Mouse (Mus musculus): Measurements from ENCODE around the gene Sntb2. TPM values are rescaled to one million over a fixed set of nuclear protein-coding genes. Genes with fewer than 3 reads are reported as not detected.

The Sntb2 gene
- 20.7 and 21.9 TPM in 2 replicates for polyA plus RNA-seq (2015; fragmentation: Nextera tagmentation; extraction: Ambion mirVana)

DNA sequence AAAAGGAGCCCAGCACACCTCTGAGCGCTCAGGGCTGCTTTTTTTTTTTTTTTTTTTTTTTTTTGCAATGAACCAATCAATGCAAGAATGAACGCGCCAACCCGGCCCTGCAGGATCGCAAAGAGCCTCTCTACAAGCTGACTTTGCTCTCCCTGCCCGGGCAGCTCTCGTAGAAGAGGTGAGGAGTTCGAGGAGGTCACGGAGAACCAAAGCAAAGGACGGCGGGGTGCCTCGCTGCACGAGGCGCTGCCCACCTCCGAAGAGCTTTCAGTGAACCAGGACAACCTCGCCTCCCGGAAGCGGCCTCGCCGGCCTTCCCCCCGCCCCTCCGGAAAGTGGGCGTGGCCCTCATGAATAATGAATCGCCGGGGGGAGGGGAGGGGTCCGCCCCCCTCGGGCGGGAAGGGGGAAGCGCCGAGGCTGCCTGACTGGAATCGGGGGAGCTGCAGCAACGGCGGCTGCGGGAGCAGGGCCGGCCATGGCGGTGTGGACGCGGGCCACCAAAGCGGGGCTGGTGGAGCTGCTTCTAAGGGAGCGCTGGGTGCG is at the start of gene Sntb2:
TSS of gene Sntb2 (plus strand) at position 427 of the 546 bp plus-strand sequence.

DNA sequence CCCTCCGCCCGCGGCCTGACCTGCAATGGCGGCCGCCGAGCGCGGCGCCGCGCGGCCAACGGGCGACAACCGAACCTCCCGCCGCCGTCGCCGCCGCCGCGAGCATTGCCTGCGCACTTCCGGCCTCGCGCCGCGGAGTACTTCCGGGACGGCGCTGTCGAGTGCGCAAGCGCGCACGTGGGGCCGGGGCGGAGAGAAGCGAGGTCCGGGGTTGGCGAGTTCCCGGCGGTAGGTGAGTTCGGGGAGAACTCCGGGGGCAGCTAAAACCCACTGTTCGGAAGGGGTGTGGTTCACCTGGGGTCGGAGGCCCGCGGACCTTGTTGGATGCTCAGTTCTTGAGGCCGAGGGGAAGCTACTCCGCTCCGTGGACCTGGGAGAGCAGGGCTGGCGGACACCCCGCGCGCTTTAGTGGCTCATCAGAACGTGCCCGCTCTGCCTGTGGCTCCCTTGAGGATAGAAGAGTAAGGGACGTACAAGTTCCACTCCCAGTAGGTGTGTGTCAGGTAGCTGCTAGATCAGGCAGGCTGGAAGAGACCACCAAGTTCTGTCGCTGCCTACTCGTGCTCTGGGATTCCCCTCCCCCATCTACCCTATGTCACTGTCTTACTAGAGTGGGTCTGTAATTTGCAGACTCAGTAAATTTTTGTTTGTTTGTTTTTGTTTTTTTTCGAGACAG is 41.9 kb upstream of the Sntb2 start, which contains the start of gene Utp4:
TSS of gene Utp4 (plus strand) at position 156 of the 676 bp plus-strand sequence.

DNA sequence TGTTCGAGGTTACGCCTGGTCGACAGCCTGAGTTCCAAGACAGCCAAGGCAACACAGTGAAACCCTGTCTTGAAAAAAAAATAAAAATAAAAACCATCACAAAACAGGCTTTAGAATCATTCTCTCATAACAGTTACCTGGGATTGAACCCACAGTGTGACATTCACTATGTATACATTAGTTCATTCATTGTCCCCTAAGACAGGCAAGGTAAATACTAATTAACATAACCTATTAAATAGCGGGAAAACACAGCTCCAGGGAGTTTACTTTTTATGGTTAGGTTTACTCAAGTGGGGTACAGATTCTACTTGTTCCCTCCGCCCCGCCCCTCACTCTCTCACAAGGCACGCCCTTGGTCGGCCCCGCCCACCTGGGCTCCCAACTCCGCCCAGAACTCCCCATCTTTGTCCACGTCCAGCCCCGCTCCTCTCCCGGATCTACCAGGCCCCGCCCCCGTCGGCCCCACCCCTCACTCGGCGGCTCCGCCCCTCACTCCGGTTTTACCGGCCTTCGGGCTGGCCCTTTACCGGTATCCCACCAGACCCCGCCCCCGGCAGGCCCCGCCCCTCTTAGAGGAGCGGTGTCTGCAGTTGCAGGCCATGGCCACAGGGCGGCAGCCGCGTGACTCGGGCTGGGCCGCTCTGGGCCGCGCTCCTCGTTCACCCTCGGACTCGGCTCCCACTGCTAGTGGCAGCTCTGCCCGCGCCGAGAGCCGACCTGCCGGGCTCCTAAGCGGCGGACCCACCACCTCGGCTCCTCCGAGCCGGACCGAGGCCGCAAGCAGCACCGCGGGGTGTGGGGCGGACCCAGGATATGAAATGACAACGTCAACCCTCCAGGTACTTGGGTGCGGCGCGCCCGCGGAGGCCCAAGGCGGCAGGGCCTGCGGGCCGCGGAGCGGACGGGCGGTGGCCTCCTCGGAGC is 95.4 kb downstream of the Sntb2 start, which contains the start of gene Vps4a:
TSS of gene Vps4a (plus strand) at position 573 of the 927 bp plus-strand sequence.

DNA sequence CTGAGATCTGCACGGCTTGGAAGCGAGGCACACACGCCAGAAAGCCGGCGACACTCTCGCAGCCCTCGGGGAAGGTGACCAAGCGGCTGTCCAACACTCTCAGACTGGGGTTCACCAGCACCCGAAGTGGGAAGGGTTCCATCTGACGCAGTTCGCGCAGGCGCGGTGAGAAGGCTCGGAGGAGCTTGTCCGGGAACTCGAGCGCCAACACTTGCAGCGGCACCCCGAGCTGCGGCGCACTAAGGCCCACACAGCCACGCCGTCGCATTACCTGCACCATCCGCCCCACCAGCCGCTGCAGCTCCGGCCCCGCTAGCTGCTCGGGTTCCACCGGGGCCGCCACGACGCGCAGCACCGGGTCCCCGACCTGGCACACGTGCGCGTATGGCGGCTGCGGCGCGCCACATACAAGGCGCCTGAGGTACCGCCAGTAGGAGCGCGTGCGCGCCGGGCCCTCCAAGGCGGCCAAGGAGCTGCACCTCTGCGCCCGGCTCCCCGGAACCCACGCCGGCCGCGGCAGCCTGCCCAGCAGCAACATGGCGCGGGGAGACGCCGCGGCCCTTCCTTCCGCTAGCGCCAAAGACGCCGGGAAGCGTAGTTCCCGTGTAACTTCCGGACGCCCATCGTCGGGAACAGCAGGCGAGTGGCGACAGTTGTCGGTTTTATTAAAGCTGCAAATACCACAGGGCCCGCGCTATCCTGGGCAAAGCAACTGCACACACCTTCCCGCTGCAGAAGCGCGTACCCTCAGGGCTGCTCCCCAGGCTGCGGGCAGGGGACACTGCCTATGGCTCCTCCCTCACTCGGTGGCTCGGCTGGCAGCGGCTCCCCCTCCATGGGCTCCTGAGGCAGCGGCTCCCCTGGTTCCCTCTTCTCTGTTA is 112.8 kb downstream of the Sntb2 start, which contains the start of gene Pdf:
TSS of gene Pdf (minus strand) at position 554 of the 881 bp plus-strand sequence.

DNA sequence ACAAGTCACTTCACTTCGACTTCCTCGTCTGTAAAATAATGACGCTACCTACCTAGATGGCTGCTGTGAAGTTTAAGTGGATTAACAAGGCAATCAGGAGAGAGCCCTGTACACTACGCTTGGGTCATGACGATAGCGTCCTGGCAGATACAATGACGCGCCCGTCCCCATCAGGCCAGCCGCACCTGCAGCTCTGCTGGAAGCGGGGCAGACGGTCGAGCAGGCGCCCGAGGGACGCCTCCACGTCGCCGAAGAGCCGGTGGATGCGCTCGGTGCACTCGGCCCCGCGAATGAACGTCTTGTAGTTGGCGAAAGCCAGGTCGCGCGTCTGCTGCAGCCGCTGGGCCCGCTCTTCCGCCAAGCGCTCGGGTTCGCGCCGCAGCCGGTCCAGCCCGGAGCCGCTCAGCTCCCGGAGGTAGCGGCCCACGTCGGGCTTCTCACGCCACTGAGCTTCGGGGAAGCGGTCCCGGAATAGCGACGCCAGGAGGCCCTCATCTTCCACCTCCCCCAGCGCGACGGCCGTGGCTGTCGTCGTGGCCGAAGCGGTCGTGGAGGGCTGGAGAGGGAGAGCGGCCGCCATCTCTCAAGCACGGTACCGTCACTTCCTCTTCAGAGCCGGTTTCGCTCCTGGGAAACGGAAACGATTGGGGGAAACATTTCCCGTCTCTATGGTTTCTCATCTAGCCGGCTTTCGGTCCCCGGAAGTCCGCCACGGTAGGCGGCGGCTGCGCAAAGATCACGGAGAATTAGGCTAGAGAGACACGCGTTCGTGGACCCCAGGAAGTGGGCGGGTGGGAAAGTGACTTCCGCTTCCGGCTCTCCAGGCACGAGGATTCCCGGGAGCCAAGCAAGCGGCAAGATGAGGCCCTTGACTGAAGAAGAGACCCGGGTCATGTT is 120.8 kb downstream of the Sntb2 start, which contains the start of the genes Cog8 and Nip7:
TSS of gene Cog8 (minus strand) at position 614 of the 897 bp plus-strand sequence.
TSS of gene Nip7 (plus strand) at position 802 of the 897 bp plus-strand sequence.

DNA sequence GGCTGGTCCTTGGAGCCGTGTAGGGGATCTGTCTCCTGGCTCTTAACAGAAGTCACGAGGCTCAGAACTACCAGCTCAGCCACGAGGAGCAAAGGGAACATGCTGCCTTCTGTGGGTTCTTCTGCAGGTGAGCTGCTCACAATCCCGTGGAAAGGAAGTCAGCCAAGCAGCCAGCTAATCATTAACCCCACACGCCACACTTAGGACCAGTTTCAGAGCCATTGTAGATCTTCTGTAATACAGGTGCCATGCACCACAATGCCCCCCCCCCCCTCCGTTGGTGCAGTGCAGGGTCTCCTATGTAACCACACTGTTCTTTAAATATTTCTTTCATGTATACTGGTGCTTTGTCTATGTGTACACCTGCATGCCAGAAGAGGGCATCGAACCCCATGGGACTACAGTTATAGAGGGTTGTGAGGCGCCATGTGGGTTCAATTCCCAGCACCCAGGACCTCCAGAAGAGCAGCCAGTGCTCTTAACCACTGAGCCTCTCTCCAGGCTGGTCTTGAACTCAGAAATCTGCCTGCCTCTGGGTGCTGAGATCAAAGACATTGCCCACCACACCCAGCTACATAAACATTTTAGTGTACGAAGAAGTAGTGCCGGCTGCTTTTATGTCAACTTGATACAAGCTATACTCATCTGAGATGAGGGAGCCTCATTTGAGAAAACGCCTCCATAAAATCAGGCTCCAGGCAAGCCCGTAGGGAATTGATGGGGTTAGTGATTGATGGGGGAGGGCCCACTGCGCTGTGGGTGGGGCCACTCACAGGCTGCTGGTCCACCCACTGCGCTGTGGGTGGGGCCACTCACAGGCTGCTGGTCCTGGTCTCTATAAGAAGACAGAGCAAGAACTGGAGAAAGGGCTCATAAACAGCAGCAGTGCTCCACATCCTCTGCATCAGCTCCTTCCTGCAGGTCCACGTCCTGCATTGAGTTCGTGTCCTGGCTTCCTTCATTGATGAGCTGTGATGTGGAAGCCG is 130.3 kb downstream of the Sntb2 start, which contains the start of gene Tmed6:
TSS of gene Tmed6 (minus strand) at position 134 of the 986 bp plus-strand sequence.

Other genes with a start within 250 kb of the Sntb2 start
- gene Has3, start 65.5 kb upstream of the Sntb2 start, polyA plus RNA-seq (2015; fragmentation: Nextera tagmentation; extraction: Ambion mirVana), result 0.16 and 0.36 TPM in 2 replicates
- 31.3 and 31.4 TPM in 2 replicates for gene Utp4, start 42.1 kb upstream of the Sntb2 start, polyA plus RNA-seq (2015; fragmentation: Nextera tagmentation; extraction: Ambion mirVana)
- gene Vps4a, start 95.5 kb downstream of the Sntb2 start, polyA plus RNA-seq (2015; fragmentation: Nextera tagmentation; extraction: Ambion mirVana), result 57.0 and 64.7 TPM in 2 replicates
- gene Pdf, start 112.9 kb downstream of the Sntb2 start, polyA plus RNA-seq (2015; fragmentation: Nextera tagmentation; extraction: Ambion mirVana), result 20.5 and 25.6 TPM in 2 replicates
- gene Cog8, start 120.9 kb downstream of the Sntb2 start, polyA plus RNA-seq (2015; fragmentation: Nextera tagmentation; extraction: Ambion mirVana), result 20.7 and 22.7 TPM in 2 replicates
- 55.4 and 59.0 TPM in 2 replicates for gene Nip7, start 121.1 kb downstream of the Sntb2 start, polyA plus RNA-seq (2015; fragmentation: Nextera tagmentation; extraction: Ambion mirVana)
- not detected in 2 replicates for gene Tmed6, start 129.9 kb downstream of the Sntb2 start, polyA plus RNA-seq (2015; fragmentation: Nextera tagmentation; extraction: Ambion mirVana)
- 7.1 and 8.7 TPM in 2 replicates for gene Terf2, start 160.8 kb downstream of the Sntb2 start, polyA plus RNA-seq (2015; fragmentation: Nextera tagmentation; extraction: Ambion mirVana)
- 60.2 and 81.9 TPM in 2 replicates for gene Cyb5b, start 214.9 kb downstream of the Sntb2 start, polyA plus RNA-seq (2015; fragmentation: Nextera tagmentation; extraction: Ambion mirVana)

Data from urinary bladder, postnatal 0 days (tissue).